Mouse (Mus musculus) CH12.LX (cell line): ENCODE measurements around the gene Klc1. TPM values are rescaled to one million over a fixed set of nuclear protein-coding genes. Genes with fewer than 3 reads are reported as not detected.

Experiments
- DNase-seq: peaks from one replicate; pipeline ENCODE4 v3.0.0-alpha.2; 2013; ENCODE audit errors: extremely low read depth
- H3K27ac ChIP-seq: 2 replicates; pipeline ENCODE4 v1.5.1; 2012; ENCODE audit warnings: low read depth, mild to moderate bottlenecking, control low read depth, moderate library complexity; ENCODE audit not compliant: insufficient read depth
- H3K27me3 ChIP-seq: replicated peaks from 2 replicates; pipeline ENCODE3; 2012; ENCODE audit warnings: inconsistent platforms
- H3K36me3 ChIP-seq, 2 experiments: replicated peaks in 1 of 2; 2 replicates each; pipeline versions ENCODE3 to v1.6.1; 2012; ENCODE audit warnings: inconsistent platforms in 1 of 2, low read length in 1 of 2, mild to moderate bottlenecking in 1 of 2, mixed read lengths in 1 of 2, moderate library complexity in 1 of 2; ENCODE audit not compliant: control insufficient read depth in 1 of 2, insufficient read depth in 1 of 2
- H3K4me1 ChIP-seq, 2 experiments: 2 replicates each; pipeline ENCODE4 v1.6.1; 2012; ENCODE audit warnings: inconsistent platforms in 1 of 2, moderate library complexity in 1 of 2; ENCODE audit not compliant: insufficient read depth in 2 of 2, control insufficient read depth in 1 of 2
- H3K4me2 ChIP-seq: 2 replicates; pipeline ENCODE4 v1.6.1; 2012; ENCODE audit warnings: low read depth, mild to moderate bottlenecking, control low read depth; ENCODE audit not compliant: poor library complexity, insufficient read depth, severe bottlenecking
- H3K4me3 ChIP-seq, 3 experiments: fragments of 150-350 bp in 1 of 3; sonication (generic) in 1 of 3; replicated peaks in 1 of 3; 2 replicates each; pipeline versions ENCODE3 to v1.5.1; 2011 to 2012; ENCODE audit warnings: low read depth in 2 of 3, low read length in 2 of 3, mild to moderate bottlenecking in 2 of 3, moderate library complexity in 2 of 3, control low read depth in 1 of 3, improper control_type of control experiment in 1 of 3, inconsistent platforms in 1 of 3, mixed read lengths in 1 of 3; ENCODE audit not compliant: poor library complexity in 1 of 3
- H3K79me2 ChIP-seq: replicated peaks from 2 replicates; pipeline ENCODE4 v1.6.1; 2012; ENCODE audit warnings: mild to moderate bottlenecking, moderate library complexity; ENCODE audit not compliant: control insufficient read depth, poor library complexity, insufficient read depth, severe bottlenecking; ENCODE audit errors: extremely low read depth
- H3K9ac ChIP-seq: 2 replicates; pipeline ENCODE4 v1.6.1; 2012; ENCODE audit warnings: low read depth, mild to moderate bottlenecking, control low read depth, moderate library complexity; ENCODE audit not compliant: insufficient read depth
- H3K9me3 ChIP-seq: replicated peaks from 2 replicates; pipeline ENCODE3; 2012; ENCODE audit warnings: low read length, inconsistent platforms, mixed read lengths
- CHD1 ChIP-seq: IDR thresholded peaks from 2 replicates; pipeline ENCODE4 v1.6.1; 2012; ENCODE audit warnings: low read depth, low read length, improper control_type of control experiment, inconsistent platforms
- CHD2 ChIP-seq: IDR thresholded peaks from 2 replicates; pipeline ENCODE4 v1.6.1; 2011; ENCODE audit warnings: low read length, improper control_type of control experiment
- EP300 ChIP-seq: IDR thresholded peaks from 2 replicates; pipeline ENCODE4 v1.6.1; 2011; ENCODE audit warnings: low read length, improper control_type of control experiment
- ETS1 ChIP-seq: conservative IDR thresholded peaks from 2 replicates; pipeline ENCODE4 v1.6.1; 2012; ENCODE audit warnings: low read depth, mild to moderate bottlenecking, inconsistent platforms, low read length, improper control_type of control experiment, moderate library complexity
- GABPA ChIP-seq: IDR thresholded peaks from 2 replicates; pipeline ENCODE4 v1.6.1; 2012; ENCODE audit warnings: low read depth, low read length, improper control_type of control experiment, inconsistent platforms; ENCODE audit not compliant: insufficient replicate concordance
- JUN ChIP-seq: IDR thresholded peaks from 2 replicates; pipeline ENCODE4 v1.6.1; 2011; ENCODE audit warnings: low read depth, mild to moderate bottlenecking, low read length, improper control_type of control experiment, moderate library complexity; ENCODE audit not compliant: insufficient read depth
- MAX ChIP-seq: IDR thresholded peaks from 2 replicates; pipeline ENCODE4 v1.6.1; 2011; ENCODE audit warnings: low read length, improper control_type of control experiment
- MAZ ChIP-seq: IDR thresholded peaks from 2 replicates; pipeline ENCODE4 v1.6.1; 2012; ENCODE audit warnings: low read depth, mild to moderate bottlenecking, inconsistent platforms, low read length, improper control_type of control experiment, moderate library complexity
- NRF1 ChIP-seq: IDR thresholded peaks from 2 replicates; pipeline ENCODE4 v1.6.1; 2014; ENCODE audit warnings: low read depth, mild to moderate bottlenecking, inconsistent platforms, low read length, improper control_type of control experiment, moderate library complexity
- PAX5 ChIP-seq: IDR thresholded peaks from 2 replicates; pipeline ENCODE4 v1.6.1; 2012; ENCODE audit warnings: low read length, inconsistent platforms, mixed read lengths
- POLR2AphosphoS2 ChIP-seq: IDR thresholded peaks from 2 replicates; pipeline ENCODE4 v1.6.1; 2011; ENCODE audit warnings: low read depth, low read length, improper control_type of control experiment
- RCOR1 ChIP-seq: conservative IDR thresholded peaks from 2 replicates; pipeline ENCODE4 v1.6.1; 2012; ENCODE audit warnings: low read depth, mild to moderate bottlenecking, inconsistent platforms, low read length, improper control_type of control experiment
- SMC3 ChIP-seq: IDR thresholded peaks from 2 replicates; pipeline ENCODE4 v1.6.1; 2011; ENCODE audit warnings: low read depth, low read length, improper control_type of control experiment
- TBP ChIP-seq: conservative IDR thresholded peaks from 2 replicates; pipeline ENCODE4 v1.6.1; 2011; ENCODE audit warnings: low read depth, low read length, improper control_type of control experiment
- TCF12 ChIP-seq: IDR thresholded peaks from 2 replicates; pipeline ENCODE4 v1.6.1; 2014; ENCODE audit warnings: low read depth, mild to moderate bottlenecking, inconsistent platforms, low read length, improper control_type of control experiment
- USF1 ChIP-seq: IDR thresholded peaks from 2 replicates; pipeline ENCODE4 v1.6.1; 2014; ENCODE audit warnings: low read depth, mild to moderate bottlenecking, inconsistent platforms, low read length, improper control_type of control experiment
- USF2 ChIP-seq: conservative IDR thresholded peaks from 2 replicates; pipeline ENCODE4 v1.6.1; 2011; ENCODE audit warnings: low read depth, low read length, improper control_type of control experiment
- ZKSCAN1 ChIP-seq: IDR thresholded peaks from 2 replicates; pipeline ENCODE4 v1.6.1; 2012; ENCODE audit warnings: low read depth, inconsistent platforms, low read length, improper control_type of control experiment, borderline replicate concordance
- ZNF384 ChIP-seq: IDR thresholded peaks from 2 replicates; pipeline ENCODE4 v1.6.1; 2012; ENCODE audit warnings: low read depth, low read length, improper control_type of control experiment, inconsistent platforms
- dilution Hi-C: fragments of 300-500 bp; cut with MboI; formaldehyde crosslinking; loops from 2 replicates; pipeline ENCODE4 v1.14.3; 2020; ENCODE audit warnings: low sequenced_read_pairs; ENCODE audit not compliant: extremely low pct_unique_long_range_greater_than_20kb, extremely low pct_ligation_motif_present
- in situ Hi-C: fragments of 300-500 bp; cut with MboI; formaldehyde crosslinking; loops from 3 replicates; pipeline ENCODE4 v1.14.3; 2019; ENCODE audit warnings: low sequenced_read_pairs, low pct_ligation_motif_present, low pct_unique_long_range_greater_than_20kb, mixed read lengths
- polyA plus RNA-seq: library from polyadenylated mRNA; unstranded; fragments of >175 nt; gene quantifications from 2 replicates; pipeline ENCODE4 v1.2.1, GENCODE M21; 2012; ENCODE audit warnings: low read depth; ENCODE audit not compliant: insufficient read length
- total RNA-seq, 2 experiments: library from RNA; depleted of rRNA; stranded (reverse); fragments of 300-350 nt in 1 of 2; fragments of >200 nt in 1 of 2; gene quantifications; 2 replicates each; pipeline ENCODE4 v1.2.3; 2012 to 2014

Klc1 gene
- total and polyA plus RNA-seq, 3 experiments = 45.6 to 77.0 (median 55.1) TPM

- H3K9me3 ChIP-seq = no peaks in the 10 kb centered on the region
- no peak for DNase-seq
- H3K4me2 ChIP-seq = no peak overlapping the region
- dilution Hi-C loops = no loop called here
- H3K27me3 ChIP-seq = no peaks in the 10 kb centered on the region
- H3K36me3 ChIP-seq = peaks cover 79 to 95% of the 10 kb centered on the region in 2 experiments
- H3K9ac ChIP-seq = no peak overlapping the region
- peaks cover 4 to 21% of the 10 kb centered on the region in 2 experiments; a peak in 3 of 4 replicates for H3K4me1 ChIP-seq
- TF ChIP-seq POLR2AphosphoS2 = no peak
- TF ChIP-seq ZKSCAN1 = no peak
- TF ChIP-seq ETS1 = no peak
- no peak for TF ChIP-seq MAX
- no peak for TF ChIP-seq USF2
- no peak for TF ChIP-seq MAZ
- TF ChIP-seq GABPA = no peak
- TF ChIP-seq CHD1 = no peak
- TF ChIP-seq RCOR1 = no peak
- no peak for TF ChIP-seq TBP
- TF ChIP-seq NRF1 = no peak
- no peak for TF ChIP-seq SMC3
- TF ChIP-seq JUN = no peak
- no peaks in the 10 kb centered on the region for H3K79me2 ChIP-seq
- in situ Hi-C loops = no loop called here
- no peak overlapping the region for H3K4me3 ChIP-seq
- no peak overlapping the region for H3K27ac ChIP-seq
Observed at GRCm38 (mm10) chr12:111803538-111803937, 44.9 kb downstream of the Klc1 start.

GRCm38 (mm10) chr12:111808775-111809174 lies 50.1 kb downstream of the Klc1 start:
- Histone ChIP-seq H3K9ac (no peak overlapping the region), H3K4me3 (no peak overlapping the region), H3K27me3 (no peaks in the 10 kb centered on the region), H3K4me2 (no peak overlapping the region), H3K36me3 (peaks cover 59 to 79% of the 10 kb centered on the region in 2 experiments), H3K4me1 (peaks cover 12 to 39% of the 10 kb centered on the region in 2 experiments), H3K27ac (no peak overlapping the region), H3K9me3 (no peaks in the 10 kb centered on the region), H3K79me2 (no peaks in the 10 kb centered on the region)
- no peak for DNase-seq
- in situ Hi-C loops = no loop called here
- dilution Hi-C loops = no loop called here
- TF ChIP-seq ZNF384 (no peak), SMC3 (no peak), USF1 (no peak), MAZ (no peak), PAX5 (no peak), RCOR1 (no peak), TCF12 (no peak), MAX (no peak), EP300 (no peak), JUN (no peak), CHD2 (no peak)
